Mouse (Mus musculus): ENCODE data around the gene Snai3. TPM values are rescaled to one million over a fixed set of nuclear protein-coding genes. Genes with fewer than 3 reads are reported as not detected.

Snai3 gene
- polyA plus RNA-seq, 1 experiment from 2014 or later = not detected

DNA sequence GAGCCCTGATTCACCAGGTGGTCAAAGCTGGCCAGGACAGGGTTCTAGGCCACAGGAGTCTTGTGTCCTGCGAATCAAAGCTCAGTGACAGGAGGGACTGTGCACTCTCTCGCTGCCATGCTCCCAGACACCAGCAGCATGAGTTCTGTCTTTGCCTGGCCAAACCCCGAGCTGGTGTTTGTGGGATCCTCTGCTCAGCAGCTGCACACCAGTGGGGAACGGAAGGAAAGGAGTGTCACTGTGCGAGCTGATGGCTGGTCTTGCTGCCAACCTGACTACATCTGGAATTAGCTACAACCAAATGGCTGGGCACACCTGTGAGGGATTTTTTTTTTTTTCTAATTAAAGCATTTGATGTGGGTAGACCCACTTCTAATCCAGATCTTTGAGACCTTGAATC, 10.2 kb upstream of the Snai3 start:
- H3K4me2 ChIP-seq (replicated peaks) = no peak overlapping the region
- H3K27me3 ChIP-seq = no peaks in the 10 kb centered on the region
- ATAC-seq (ENCODE audit: low FRiP score, low read depth) = no peak
- no peak overlapping the region for H3K4me3 ChIP-seq
- 91% methylated on average over 5 of the region's 5 CpGs for WGBS
- peaks cover 63% of the 10 kb centered on the region for H3K36me3 ChIP-seq
- H3K4me1 ChIP-seq = peaks cover 9% of the 10 kb centered on the region
- no peak overlapping the region for H3K9ac ChIP-seq (replicated peaks)
- H3K9me3 ChIP-seq = no peaks in the 10 kb centered on the region
- H3K27ac ChIP-seq (replicated peaks) = no peak overlapping the region

GRCm38 (mm10) chr8:122469965-122470364, 9.4 kb upstream of the Snai3 start:
- no peak overlapping the region for H3K4me3 ChIP-seq
- no peak for ATAC-seq (ENCODE audit: low FRiP score, low read depth)
- no peaks in the 10 kb centered on the region for H3K27me3 ChIP-seq
- no peaks in the 10 kb centered on the region for H3K9me3 ChIP-seq
- H3K36me3 ChIP-seq = peaks cover 65% of the 10 kb centered on the region
- H3K4me2 ChIP-seq (replicated peaks) = no peak overlapping the region
- H3K27ac ChIP-seq (replicated peaks) = no peak overlapping the region
- peaks cover 6% of the 10 kb centered on the region for H3K4me1 ChIP-seq
- H3K9ac ChIP-seq (replicated peaks) = no peak overlapping the region
- 88% methylated on average over 10 of the region's 10 CpGs for WGBS

- no peaks in the 10 kb centered on the region for H3K27me3 ChIP-seq
- 81% methylated on average over 6 of the region's 6 CpGs for WGBS
- H3K4me3 ChIP-seq = no peak overlapping the region
- no peak overlapping the region for H3K9ac ChIP-seq (replicated peaks)
- 0 out of 2 replicates have a peak, but pooled peaks cover 1% of the 10 kb centered on the region for H3K4me1 ChIP-seq
- ATAC-seq (ENCODE audit: low FRiP score, low read depth) = no peak
- no peak overlapping the region for H3K27ac ChIP-seq (replicated peaks)
- H3K36me3 ChIP-seq = peaks cover 65% of the 10 kb centered on the region
- no peak overlapping the region for H3K4me2 ChIP-seq (replicated peaks)
- no peaks in the 10 kb centered on the region for H3K9me3 ChIP-seq
These were observed 8.9 kb upstream of the Snai3 start for GRCm38 (mm10) chr8:122469407-122469806.

GRCm38 (mm10) chr8:122467816-122468215, 7.3 kb upstream of the Snai3 start:
- H3K9me3 ChIP-seq = no peaks in the 10 kb centered on the region
- no peak overlapping the region for H3K4me2 ChIP-seq (replicated peaks)
- H3K36me3 ChIP-seq = peaks cover 54% of the 10 kb centered on the region
- H3K4me1 ChIP-seq = no peaks in the 10 kb centered on the region
- no peak for ATAC-seq (ENCODE audit: low FRiP score, low read depth)
- H3K27me3 ChIP-seq = peaks cover 4% of the 10 kb centered on the region
- H3K4me3 ChIP-seq = no peak overlapping the region
- WGBS = 94% methylated on average over 13 of the region's 13 CpGs
- no peak overlapping the region for H3K27ac ChIP-seq (replicated peaks)
- no peak overlapping the region for H3K9ac ChIP-seq (replicated peaks)

DNA sequence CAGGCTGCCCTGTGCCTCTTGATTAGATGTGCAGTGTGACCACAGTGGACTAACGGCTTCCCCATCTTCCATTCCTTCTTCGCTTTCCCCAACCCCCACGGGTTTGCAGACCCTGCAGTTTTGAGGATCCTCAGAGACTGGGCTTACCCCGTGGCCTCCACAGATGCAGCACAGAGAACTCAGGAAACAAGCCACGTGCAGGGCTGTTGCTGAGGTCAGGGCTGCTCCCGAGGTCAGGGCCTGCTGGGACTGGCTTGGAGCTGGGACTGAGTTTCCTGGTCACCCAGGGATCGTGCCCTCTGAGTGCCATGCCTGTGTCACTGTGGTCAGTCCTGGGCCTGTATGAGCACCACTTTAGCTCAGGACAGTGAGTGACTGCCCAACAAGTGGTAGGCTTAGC, 4.5 kb upstream of the Snai3 start:
- no peaks in the 10 kb centered on the region for H3K9me3 ChIP-seq
- 73% methylated on average over 7 of the region's 7 CpGs for WGBS
- no peak overlapping the region for H3K27ac ChIP-seq (replicated peaks)
- ATAC-seq (ENCODE audit: low FRiP score, low read depth) = no peak
- no peak overlapping the region for H3K9ac ChIP-seq (replicated peaks)
- H3K36me3 ChIP-seq = peaks cover 44% of the 10 kb centered on the region
- H3K4me2 ChIP-seq (replicated peaks) = no peak overlapping the region
- peaks cover 10% of the 10 kb centered on the region for H3K4me1 ChIP-seq
- no peak overlapping the region for H3K4me3 ChIP-seq
- peaks cover 33% of the 10 kb centered on the region for H3K27me3 ChIP-seq

DNA sequence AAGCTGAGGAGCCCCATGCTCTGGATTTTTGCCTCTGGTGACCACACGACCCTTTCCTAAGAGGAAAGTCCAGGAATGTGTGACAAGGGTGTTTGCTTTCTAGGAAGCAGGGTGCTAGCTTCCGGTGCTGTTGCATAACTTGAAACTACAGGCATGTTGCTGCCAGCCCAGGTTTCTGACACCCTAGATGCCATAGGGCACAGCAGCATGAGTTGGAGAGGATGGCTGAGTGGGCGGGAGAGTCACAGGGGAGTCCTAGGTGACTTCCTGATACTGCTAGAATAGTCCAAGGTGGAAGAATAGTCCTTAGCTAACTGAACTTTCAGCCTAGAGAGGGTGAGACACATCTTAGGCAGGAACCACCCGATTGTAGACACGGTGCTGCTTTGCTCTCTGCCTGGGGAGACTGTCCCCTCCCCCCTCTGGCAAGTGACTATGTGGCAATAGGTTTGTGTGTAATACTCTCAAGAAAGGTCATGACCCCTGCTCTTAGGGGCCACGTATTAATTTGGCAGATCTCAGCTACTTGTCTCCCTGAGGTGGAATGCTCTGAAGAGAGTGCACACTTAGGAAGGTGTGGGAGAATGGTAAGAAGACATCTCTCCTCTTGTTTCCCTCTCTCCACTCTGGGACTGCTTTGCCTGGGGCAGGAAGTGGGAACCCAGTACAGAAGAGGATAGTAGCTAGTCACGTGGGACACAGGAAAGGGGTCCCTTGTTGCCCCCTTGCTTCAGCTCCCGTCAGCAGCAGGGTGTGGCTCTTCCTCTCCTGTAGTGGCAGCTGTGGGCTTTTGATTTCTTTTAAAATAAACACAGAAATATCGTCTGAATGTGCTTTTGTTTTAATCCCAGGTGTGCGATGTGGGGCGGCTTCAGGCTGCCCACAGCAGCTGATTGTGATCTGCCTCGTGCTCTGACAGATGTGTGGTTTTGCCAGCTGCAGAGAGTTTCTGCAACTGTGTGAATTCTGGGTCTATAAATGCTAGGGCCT, 3.4 kb upstream of the Snai3 start:
- H3K9ac ChIP-seq (replicated peaks) = no peak overlapping the region
- no peak overlapping the region for H3K27ac ChIP-seq (replicated peaks)
- peaks cover 34% of the 10 kb centered on the region for H3K36me3 ChIP-seq
- no peak for ATAC-seq (ENCODE audit: low FRiP score, low read depth)
- peaks cover 43% of the 10 kb centered on the region for H3K27me3 ChIP-seq
- WGBS = 69% methylated on average over 12 of the region's 12 CpGs
- no peaks in the 10 kb centered on the region for H3K9me3 ChIP-seq
- no peak overlapping the region for H3K4me3 ChIP-seq
- peaks cover 11% of the 10 kb centered on the region for H3K4me1 ChIP-seq
- H3K4me2 ChIP-seq (replicated peaks) = no peak overlapping the region

DNA sequence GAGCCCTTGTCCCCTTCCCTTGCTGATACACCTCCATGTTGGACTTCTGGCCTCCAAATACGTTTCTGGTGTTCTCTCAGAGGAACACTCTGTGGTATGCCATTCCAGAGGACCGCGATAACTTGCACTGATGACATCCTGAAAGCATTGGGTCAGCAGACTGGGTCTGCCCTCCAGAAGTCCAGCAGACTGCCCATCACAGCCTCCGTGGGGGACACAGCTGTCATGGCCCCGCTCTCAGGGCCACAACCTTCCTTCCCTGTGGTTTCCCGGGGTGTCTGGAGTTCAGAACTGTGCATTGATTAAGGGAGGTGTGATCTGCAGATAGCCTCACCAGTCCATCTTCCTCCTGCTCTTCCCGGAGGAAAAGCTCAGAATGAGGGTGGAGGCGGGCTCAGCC, 2.0 kb upstream of the Snai3 start:
- no peak overlapping the region for H3K27ac ChIP-seq (replicated peaks)
- no peak overlapping the region for H3K4me3 ChIP-seq
- H3K9me3 ChIP-seq = no peaks in the 10 kb centered on the region
- peaks cover 21% of the 10 kb centered on the region for H3K36me3 ChIP-seq
- no peak overlapping the region for H3K4me2 ChIP-seq (replicated peaks)
- H3K9ac ChIP-seq (replicated peaks) = no peak overlapping the region
- WGBS = 72% methylated on average over 8 of the region's 8 CpGs
- no peak for ATAC-seq (ENCODE audit: low FRiP score, low read depth)
- peaks cover 56% of the 10 kb centered on the region for H3K27me3 ChIP-seq
- H3K4me1 ChIP-seq = peaks cover 11% of the 10 kb centered on the region

- ATAC-seq (ENCODE audit: low FRiP score, low read depth) = no peak
These were observed 1.1 kb upstream of the Snai3 start for GRCm38 (mm10) chr8:122461473-122462148.

DNA sequence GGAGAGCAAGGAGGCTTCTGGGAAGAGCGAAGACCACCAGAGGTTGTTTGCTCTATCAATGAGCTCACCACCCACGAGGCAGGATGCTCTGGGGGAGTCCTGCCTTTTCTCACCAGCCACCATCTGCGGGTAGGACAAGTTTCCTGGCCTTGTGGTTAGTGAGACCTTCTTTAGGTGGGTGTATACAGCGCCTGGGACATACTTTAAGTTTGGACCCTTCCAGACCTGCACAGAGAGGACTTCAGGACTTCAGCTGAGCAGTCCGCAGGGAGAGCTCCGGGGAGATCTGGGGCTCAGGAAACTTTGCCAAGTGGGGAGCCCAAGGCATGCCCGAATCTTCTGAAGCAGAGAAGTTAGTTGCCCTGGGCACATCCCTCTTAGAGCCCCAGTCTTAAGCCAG, 543 bp downstream of the Snai3 start:
- WGBS = 29% methylated on average over 7 of the region's 7 CpGs
- H3K27ac ChIP-seq (replicated peaks) = no peak overlapping the region
- no peak overlapping the region for H3K9ac ChIP-seq (replicated peaks)
- H3K4me3 ChIP-seq = peak overlapping the region; percentile 34
- H3K27me3 ChIP-seq = peaks cover 76% of the 10 kb centered on the region
- peaks cover 11% of the 10 kb centered on the region for H3K4me1 ChIP-seq
- peak overlapping the region; percentile 61 for H3K4me2 ChIP-seq (replicated peaks)
- no peak for ATAC-seq (ENCODE audit: low FRiP score, low read depth)
- no peaks in the 10 kb centered on the region for H3K9me3 ChIP-seq
- H3K36me3 ChIP-seq = no peaks in the 10 kb centered on the region

More at GRCm38 (mm10) chr8:122461473-122462148, 1.1 kb upstream of the Snai3 start:
- Histone ChIP-seq H3K27ac (replicated peaks) (no peak overlapping the region), H3K9ac (replicated peaks) (no peak overlapping the region), H3K4me2 (replicated peaks) (no peak overlapping the region), H3K4me3 (no peak overlapping the region), H3K9me3 (no peaks in the 10 kb centered on the region), H3K36me3 (peaks cover 12% of the 10 kb centered on the region), H3K4me1 (peaks cover 11% of the 10 kb centered on the region), H3K27me3 (peaks cover 64% of the 10 kb centered on the region)
- 59% methylated on average over 11 of the region's 11 CpGs for WGBS

- Histone ChIP-seq H3K4me1 (peaks cover 11% of the 10 kb centered on the region), H3K9ac (replicated peaks) (no peak overlapping the region), H3K27ac (replicated peaks) (no peak overlapping the region), H3K27me3 (peaks cover 81% of the 10 kb centered on the region), H3K9me3 (no peaks in the 10 kb centered on the region), H3K4me3 (no peak overlapping the region), H3K4me2 (replicated peaks) (no peak overlapping the region), H3K36me3 (no peaks in the 10 kb centered on the region)
- WGBS = 66% methylated on average over 6 of the region's 6 CpGs
- no peak for ATAC-seq (ENCODE audit: low FRiP score, low read depth)
These were observed 1.2 kb downstream of the Snai3 start for GRCm38 (mm10) chr8:122459218-122459900.

GRCm38 (mm10) chr8:122457171-122457570, 3.4 kb downstream of the Snai3 start:
- H3K4me2 ChIP-seq (replicated peaks) = no peak overlapping the region
- WGBS = 79% methylated on average over 11 of the region's 11 CpGs
- no peak overlapping the region for H3K27ac ChIP-seq (replicated peaks)
- H3K4me3 ChIP-seq = no peak overlapping the region
- no peaks in the 10 kb centered on the region for H3K36me3 ChIP-seq
- ATAC-seq (ENCODE audit: low FRiP score, low read depth) = no peak
- H3K9ac ChIP-seq (replicated peaks) = no peak overlapping the region
- peaks cover 11% of the 10 kb centered on the region for H3K4me1 ChIP-seq
- H3K9me3 ChIP-seq = no peaks in the 10 kb centered on the region
- peaks cover 70% of the 10 kb centered on the region for H3K27me3 ChIP-seq

GRCm38 (mm10) chr8:122454409-122454808, 6.1 kb downstream of the Snai3 start:
- 86% methylated on average over 6 of the region's 6 CpGs for WGBS
- H3K4me2 ChIP-seq (replicated peaks) = no peak overlapping the region
- H3K4me3 ChIP-seq = no peak overlapping the region
- no peak overlapping the region for H3K27ac ChIP-seq (replicated peaks)
- H3K9me3 ChIP-seq = no peaks in the 10 kb centered on the region
- no peak for ATAC-seq (ENCODE audit: low FRiP score, low read depth)
- peaks cover 42% of the 10 kb centered on the region for H3K27me3 ChIP-seq
- no peaks in the 10 kb centered on the region for H3K4me1 ChIP-seq
- no peaks in the 10 kb centered on the region for H3K36me3 ChIP-seq
- H3K9ac ChIP-seq (replicated peaks) = no peak overlapping the region
